Mouse (Mus musculus) cerebellum, adult 9-10 months (tissue): Measurements from ENCODE around the gene Mamstr.
A peak's percentile ranks its signal among the peaks of the same experiment; 100 is the strongest.
"Not testable (repeated sequence)": the region's sequence is repeated elsewhere in the genome, so short reads cannot be mapped to it uniquely, and the experiment has no call there.

Experiments used
- DNase-seq: peaks from one replicate; pipeline ENCODE4 v3.0.0; 2022

The Mamstr gene

GRCm38 (mm10) chr7:45630064-45630907 is 9.5 kb upstream of the Mamstr start:
- DNase-seq, result no peak

GRCm38 (mm10) chr7:45632499-45632898 is 7.3 kb upstream of the Mamstr start:
- peak; percentile 77 for DNase-seq

GRCm38 (mm10) chr7:45634946-45635681 is 4.7 kb upstream of the Mamstr start:
- no peak for DNase-seq

DNA sequence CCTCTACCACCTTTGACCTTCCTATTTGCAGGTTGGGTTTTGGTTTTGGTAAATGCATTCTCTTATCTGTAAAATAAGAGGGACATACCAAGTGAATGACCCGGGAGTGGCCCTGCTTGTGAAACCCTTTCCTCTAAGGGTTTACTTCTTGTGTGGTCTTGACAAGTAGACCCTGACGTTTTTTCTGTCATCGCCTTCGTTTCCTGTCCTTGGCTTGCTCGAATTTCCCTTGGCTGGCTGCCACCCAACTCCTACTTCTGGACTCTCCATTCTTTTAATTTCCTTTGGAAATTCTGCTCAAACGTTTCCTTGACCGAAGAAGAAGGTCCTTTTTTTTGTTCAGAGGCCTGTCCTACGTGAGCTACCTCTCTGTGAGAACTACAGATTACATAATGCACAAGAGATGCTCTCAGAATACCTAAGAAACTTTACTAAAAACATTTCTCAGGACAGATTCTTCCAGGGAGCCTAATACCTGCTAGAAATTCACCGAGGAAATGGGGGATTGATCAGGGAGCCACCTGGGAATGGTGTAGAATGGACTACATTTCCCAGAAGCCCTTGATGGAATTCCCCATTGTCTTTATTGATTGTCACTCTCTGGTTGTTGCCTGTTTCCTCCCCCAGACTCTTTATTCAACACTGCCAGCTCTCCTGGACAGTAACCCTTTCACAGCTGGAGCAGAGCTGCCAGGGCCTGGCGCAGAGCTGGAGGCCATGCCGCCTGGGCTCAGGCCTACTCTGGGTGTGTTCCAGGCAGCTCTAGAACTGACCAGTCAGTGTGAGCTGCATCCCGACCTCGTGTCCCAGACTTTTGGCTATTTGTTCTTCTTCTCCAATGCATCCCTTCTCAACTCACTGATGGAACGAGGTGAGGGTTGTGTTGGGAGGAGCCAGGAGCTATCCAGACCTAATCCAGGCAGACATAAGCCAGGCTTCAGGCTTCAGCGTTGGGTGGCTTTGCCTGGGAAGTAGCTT is 3.8 kb upstream of the Mamstr start:
- DNase-seq, result peak; percentile 54

GRCm38 (mm10) chr7:45637710-45638109 is 2.1 kb upstream of the Mamstr start:
- peak; percentile 65 for DNase-seq

DNA sequence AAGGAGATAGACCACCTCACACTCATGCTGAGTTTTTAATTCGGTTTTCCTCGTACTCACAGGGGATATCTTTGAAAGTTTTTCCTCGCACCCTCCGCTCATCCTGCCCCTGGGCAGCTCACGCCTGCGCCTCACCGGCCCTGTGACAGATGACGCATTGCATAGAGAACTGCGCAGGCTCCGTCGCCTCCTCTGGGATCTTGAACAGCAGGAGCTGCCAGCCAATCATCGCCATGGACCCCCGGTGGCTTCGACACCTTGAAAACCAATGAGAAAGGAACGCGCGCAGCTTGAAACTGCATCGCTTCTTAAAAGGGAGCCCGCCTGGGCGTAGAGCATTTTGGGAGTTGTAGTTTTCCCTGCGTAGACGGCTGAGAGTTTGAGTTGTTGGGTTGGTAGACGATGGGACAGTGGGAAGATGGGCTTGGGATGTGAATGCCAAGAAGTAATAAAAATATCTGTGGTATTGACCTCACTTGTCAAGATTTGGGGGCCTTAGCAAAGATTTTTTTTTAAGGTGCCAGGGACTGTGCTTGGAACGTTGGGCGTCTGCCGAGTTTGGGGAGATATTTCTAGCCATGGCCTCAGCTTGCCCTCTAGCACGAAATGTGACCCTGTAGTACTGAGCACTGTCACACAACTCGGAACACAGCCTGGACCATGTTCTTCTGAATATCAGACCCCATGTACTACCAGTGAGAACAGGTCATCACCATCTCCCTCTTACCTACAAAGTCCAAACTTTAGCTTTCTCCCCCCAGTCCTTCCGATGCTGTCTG is 965 bp upstream of the Mamstr start:
- peak; percentile 99 for DNase-seq

GRCm38 (mm10) chr7:45640191-45640957 is 597 bp downstream of the Mamstr start:
- peak; percentile 67 for DNase-seq

DNA sequence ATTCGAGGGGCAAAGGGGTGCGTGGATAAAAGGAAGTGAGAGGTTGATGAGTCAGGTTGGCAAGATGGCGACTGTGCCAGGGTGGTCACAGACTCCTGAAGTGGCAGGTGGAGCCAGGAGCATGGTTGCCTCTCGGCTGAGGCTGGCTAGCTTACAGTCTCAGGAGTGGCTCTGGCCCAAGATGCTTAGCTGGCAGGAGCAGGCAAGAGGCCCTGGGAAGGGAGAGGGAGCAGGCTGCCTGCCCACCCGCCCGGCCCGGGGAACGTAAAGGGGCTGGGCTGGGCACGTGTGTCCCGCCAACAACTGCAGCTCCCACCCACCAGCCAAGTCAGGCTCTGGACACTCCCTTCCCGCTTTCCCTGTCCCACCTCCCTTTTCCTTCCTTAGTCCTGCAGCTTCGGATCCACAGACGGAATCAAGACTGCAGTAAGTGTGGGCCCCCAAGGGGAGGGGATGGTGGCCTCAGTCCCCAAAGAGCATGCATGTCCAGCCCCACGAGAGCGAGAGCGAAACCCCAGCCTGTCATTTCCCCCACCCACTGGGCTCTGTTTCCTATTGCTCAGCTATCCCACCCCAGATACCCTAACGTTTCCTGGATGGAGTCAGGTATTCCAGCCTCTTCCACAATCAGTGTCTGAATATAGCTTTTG is 1.7 kb downstream of the Mamstr start:
- peak; percentile 60 for DNase-seq

DNA sequence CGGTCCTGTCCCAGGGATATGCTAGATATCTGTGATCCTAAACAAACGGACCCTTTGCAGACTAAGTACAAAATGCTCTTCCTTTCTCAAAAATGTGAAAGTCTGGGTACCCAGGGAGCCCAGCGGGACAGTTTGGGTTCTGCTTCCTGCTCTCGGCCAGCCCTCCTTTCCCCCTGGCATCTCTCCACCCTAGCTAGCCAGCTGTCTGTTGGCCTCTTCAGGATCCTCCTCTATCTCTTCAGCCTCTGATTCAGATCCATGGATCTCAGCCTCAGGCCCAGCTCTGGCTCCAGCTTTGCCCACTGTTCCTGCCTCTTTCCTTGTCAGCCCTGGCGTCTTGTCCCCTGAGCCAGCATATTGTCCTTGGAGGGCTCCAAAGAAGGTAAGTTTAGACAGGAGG is 2.3 kb downstream of the Mamstr start:
- DNase-seq, result peak; percentile 74

DNA sequence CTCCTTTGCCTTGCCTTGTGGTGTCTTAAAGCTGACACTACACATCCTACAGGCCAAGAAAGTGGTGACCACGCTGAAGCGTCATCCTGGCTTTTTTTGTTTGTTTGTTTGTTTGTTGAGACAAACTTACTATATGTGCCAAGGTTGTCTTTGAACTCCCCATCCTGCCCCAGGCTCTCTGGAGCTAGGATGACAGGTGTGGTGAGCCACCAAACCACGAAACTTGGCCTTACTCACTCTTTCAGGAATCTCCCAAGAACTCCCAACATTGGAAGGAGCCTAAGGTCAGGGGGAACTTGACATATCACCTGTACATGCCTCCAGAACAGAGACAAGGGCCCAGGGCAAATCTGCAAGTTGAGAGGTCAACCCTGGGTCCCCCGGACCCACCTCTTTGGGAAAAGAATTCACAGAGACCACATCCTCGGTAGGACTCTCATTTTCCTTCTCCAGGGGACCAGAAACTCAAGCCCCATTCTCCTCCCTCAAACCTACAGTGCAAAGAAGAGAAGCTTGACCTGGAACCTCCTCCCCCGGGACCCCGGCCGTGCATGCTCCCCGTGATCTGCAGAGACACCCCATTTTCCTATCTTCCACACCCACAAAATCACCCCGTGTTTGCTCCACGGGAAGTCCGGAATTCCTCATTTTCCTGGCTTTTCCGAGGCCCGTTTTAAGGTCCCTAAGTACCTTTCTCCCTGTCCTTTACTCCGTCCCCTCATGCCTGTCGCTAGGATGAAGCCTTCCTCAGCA is 2.9 kb downstream of the Mamstr start:
- peak; percentile 68 for DNase-seq

DNA sequence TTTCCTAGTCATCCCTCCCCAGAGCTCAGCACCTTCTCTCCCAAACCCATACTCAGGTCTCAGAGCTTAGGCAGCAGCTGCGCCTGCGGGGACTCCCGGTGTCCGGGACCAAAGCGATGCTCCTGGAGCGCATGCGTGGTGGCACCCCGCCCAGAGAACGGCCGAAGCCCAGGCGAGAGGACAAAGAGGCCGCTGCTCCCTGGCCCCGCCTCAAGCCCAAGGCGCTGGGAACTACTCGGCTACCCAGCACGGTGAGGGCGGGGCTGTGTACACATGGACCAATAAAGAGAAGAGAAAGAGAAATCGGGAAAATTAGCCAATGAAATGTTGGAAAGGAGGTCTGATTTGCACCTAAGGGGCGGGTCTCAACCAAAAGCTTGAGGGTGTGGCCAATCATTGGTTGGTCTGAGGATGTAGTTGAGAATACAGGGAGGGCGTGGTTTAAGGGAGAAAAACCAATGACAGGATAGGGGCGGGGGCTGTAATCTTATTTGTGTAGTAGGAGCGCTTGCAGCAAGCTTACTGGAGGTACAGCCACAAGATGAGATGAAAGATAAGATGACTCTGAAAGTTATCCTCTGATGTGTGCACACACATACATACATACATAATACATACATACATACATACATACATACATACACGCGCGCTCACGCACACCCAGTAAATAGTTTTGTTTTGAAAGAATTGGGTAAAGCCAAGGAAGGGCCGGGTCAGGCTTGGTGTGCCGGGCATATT is 3.8 kb downstream of the Mamstr start:
- peak; percentile 100 for DNase-seq

- DNase-seq, result peak; percentile 78
Observed at GRCm38 (mm10) chr7:45644183-45644582, 4.4 kb downstream of the Mamstr start.

- peak; percentile 66 for DNase-seq
Observed at GRCm38 (mm10) chr7:45644872-45645590, 5.3 kb downstream of the Mamstr start.

- DNase-seq, result no peak
Observed at GRCm38 (mm10) chr7:45645591-45645971, 5.8 kb downstream of the Mamstr start.

DNA sequence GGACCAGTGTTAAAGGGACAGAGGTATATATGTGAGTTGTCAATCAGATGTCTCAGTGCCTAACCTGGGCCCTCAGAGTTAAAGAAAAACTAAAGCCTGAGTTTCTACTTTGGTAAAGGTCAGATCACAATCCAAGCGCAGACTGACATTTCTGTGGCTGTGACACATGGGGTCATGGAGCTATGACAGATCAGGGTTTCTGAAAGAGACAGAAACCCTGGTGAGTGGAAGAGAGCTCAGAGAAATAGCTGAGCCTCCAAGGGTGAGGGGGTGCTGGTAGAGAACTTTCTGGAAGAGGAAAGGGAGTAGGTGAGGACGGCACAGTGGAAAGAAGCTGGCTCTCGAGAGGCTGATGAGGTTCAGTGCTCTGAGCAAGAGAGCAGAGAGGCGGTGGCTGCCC is 6.9 kb downstream of the Mamstr start:
- no peak for DNase-seq

- DNase-seq, result no peak
Observed at GRCm38 (mm10) chr7:45649351-45649750, 9.6 kb downstream of the Mamstr start.

- not testable (repeated sequence) for DNase-seq
Observed at GRCm38 (mm10) chr7:45650484-45650883, 10.7 kb downstream of the Mamstr start.

GRCm38 (mm10) chr7:45654424-45655047 is 14.8 kb downstream of the Mamstr start:
- no peak for DNase-seq
